Mouse (Mus musculus): Measurements from ENCODE around the gene Cd81.
A peak's percentile ranks its signal among the peaks of the same experiment; 100 is the strongest.

The Cd81 gene

DNA sequence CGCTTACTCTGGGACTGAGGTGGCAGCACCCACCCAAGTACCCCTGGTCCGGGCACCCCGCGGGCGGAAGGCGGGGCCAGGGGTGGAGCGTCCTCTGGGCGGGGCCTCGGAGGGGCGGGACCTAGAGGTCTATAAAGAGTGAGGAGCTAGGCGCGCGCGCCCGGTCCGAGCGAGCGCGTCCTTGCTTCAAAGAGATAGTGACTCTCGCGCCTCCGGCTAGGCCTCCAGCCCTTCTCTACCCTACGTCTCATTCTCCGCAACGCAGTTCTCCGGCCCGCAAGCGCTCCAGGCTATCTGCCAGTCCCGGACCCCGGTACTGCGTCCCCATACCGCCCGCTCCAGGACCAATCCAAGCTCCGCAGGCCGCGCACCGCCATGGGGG, at the start of gene Cd81:
TSS of gene Cd81 (plus strand) at position 114 of the 382 bp plus-strand sequence.
- peak; percentile 69 to 80 for DNase-seq (ENCODE audit: low spot score in 2 of 2)

DNA sequence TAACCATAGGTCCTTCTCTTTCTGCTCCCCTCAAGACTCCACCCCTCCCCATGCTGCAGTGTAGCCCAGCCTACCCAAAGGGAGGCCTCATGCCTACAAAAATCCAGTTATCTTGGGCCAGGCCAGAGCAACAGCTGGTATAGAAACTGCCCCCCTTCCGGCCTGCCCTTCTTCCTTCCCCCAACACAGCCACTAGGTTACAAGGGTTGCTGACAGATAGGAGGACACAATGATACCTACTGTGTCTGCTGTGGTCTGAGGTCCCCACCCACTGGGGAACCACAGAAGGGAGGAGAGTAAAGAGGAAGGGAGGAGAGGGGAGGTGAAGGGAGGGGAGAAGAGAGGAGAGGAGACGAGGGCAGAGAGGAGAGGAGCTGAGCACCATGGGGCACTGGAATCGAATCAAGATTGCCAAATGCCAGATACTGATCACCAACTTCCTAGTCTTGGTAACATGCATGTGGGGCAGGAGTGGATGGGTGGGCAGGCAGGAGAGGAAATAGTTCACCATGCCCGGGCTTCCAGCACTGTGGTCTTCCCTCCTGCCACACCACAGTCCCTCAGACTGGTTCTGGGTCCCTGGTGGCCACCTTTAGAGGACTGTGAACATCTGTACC, 47.7 kb upstream of the Cd81 start, which contains the start of gene Tspan32:
TSS of gene Tspan32 (plus strand) at position 320 of the 617 bp plus-strand sequence.
- DNase-seq (ENCODE audit: low spot score in 2 of 2), result no peak

DNA sequence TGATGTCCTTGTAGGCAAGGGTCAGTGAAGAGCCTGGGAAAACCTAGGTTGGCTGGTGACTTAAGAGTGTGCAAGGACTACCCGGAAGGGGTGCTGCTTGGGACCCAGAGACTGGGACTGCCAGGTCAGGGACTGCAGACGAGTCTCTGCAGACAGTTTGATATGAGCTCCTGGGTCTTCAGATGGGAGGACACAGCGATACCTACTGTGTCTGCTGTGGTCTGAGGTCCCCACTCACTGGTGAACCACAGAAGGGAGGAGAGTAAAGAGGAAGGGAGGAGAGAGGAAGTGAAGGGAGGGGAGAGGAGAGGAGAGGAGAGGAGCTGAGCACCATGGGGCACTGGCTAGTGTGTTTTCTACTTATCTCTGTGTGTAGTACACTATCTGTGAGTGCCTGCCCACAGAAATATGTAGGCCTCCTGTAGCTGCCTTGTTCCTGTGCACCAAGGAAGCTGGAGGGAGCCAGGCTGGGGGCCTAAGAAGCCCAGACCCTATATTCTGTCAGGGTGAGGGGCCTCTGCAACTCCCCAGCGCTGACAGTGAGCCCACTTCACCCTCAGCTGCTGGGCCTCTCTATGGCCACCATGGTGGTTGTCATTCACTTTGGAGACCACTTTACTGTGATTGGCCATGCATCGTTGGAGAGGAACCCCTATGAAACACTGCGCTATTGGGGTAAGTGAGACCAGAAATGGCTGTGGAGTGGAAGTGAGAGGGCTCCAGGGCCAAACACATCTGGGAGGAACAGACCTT, 47.0 kb upstream of the Cd81 start:
- no peak for DNase-seq (ENCODE audit: low spot score in 2 of 2)

DNA sequence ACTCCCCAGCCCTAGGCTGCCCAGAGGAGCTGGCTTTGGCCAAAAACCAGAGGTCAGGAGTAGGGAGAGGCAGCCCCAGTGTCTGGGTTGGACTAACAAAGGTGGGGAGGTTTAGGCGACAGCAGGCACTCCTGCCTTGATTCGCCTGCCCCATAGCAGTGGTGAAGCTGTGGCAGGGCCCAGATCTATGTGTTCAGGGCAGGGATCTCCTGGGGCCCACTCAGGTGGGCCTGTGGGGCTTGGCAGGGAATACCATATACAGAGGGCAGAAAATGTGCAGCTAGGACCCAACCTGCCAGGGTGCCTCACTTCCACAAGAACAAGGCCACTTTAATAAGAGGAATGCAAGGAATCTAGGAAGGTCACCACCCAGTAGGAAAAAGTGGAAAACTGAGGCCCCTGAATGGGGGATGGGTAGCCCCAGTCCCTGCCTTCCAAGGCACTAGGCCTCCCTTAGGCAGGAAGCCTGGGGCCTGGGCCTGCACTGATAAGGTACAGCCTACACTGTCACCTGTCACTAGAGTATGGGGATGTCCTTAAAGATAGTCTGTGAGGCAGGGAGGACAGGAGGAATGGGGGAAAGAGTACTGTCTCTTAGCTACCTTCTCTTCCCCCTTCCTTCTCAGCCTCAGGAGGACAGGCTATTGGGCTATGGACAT, 46.3 kb upstream of the Cd81 start:
- DNase-seq (ENCODE audit: low spot score in 2 of 2), result no peak

DNA sequence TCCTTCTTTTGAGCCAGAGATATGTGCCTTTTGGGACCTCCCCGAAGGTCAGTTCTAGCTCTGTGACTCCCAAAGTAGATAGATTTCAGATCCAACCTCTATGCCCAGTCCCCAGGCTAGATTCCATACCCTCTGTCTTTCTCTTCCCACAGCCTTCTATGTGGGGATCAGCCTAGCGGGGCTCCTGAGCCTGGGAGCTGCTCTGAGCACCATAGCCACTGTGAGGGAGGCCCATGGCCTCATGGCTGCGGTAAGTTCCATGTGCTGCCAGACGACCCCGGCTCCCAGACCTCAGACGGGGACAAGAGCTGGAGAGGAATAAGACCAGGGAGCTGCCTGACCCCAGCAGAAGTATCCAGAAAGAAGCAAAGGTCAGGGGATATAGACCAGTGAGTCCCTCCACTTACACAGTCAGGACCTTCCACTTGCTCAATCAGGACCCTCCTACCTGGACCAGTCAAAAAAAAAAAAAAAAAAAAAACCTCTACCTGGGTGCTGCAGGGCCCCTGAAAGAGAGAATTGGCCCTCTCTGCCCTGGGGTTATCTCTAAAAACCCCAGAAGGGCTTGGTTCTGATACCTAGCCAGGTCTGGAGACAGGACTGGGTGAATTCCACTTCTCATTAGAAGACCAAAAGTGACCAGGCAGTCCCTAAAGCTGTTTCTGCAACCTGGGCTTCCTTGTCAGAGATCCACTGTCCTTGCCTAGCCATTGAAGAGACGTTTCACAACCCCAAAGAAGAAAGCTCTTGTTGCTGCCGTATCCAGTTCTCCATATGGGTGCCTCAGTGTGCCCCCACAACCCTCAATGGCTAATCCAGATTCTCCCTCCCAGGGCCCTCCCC, 45.6 kb upstream of the Cd81 start:
- DNase-seq (ENCODE audit: low spot score in 2 of 2), result no peak

DNA sequence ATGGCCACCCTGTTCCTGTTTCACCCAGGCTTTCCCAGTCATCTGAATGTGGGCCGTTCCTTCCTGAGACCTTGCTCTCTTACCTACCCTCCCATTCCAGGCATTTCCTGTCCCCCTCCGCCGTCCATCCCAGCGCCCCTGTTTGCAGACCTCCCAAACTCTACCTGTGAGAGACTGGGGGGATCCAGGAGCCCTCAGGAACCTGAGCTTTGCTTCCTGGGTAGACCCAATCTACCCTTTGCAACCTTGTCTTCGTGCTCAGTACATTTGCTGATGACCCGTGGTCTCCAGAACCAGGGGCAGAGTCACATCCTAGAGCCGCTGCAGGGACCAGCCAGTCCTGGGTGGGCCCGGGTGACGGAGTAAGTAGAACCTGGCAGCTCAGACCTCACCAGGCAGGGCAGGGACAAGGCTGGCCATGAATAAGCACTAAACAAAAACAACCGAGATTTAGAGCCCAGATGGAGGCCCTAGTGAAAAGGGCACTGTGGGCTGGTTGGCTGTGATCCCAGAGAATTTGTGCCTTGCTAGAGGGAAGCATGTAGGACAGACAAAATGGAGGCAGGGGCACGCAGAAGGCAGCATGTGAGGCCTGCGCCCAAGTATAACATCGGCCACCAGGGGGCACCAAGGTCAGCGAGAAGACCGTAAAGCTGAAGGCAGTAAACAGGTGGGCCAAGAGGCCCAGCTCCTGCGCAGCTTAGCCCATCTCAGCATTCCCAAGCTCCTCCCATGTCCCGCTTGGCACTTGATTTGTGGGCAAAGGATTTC, 44.8 kb upstream of the Cd81 start:
- DNase-seq (ENCODE audit: low spot score in 2 of 2), result peak; percentile 85 to 91

DNA sequence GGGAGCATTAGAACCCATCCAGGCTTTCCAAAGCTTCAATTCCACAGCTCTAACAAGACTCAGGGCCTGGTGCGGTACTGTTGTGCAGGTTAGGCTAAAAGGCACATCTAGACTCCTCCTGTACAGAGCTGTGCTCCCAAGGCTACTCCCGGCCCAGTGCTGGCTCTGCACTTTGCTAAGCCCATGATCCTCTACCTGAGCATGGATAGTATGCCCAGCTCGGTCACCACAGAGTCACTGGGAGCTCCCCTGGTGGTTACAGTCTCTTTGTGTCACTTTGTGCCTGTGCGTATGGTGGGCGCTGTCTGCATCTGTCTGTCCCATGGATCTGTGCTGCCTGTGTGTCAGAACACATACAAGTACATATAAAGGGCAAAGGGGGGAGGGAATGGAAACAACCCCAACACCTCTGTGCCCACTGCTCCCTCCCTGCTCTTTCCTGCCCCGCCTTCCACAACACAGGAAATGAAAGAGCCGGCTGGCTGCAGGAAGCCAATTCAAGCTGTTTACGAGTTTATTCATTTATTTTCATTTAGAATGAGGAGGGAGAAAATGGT, 44.1 kb upstream of the Cd81 start:
- DNase-seq (ENCODE audit: low spot score in 2 of 2), result no peak

DNA sequence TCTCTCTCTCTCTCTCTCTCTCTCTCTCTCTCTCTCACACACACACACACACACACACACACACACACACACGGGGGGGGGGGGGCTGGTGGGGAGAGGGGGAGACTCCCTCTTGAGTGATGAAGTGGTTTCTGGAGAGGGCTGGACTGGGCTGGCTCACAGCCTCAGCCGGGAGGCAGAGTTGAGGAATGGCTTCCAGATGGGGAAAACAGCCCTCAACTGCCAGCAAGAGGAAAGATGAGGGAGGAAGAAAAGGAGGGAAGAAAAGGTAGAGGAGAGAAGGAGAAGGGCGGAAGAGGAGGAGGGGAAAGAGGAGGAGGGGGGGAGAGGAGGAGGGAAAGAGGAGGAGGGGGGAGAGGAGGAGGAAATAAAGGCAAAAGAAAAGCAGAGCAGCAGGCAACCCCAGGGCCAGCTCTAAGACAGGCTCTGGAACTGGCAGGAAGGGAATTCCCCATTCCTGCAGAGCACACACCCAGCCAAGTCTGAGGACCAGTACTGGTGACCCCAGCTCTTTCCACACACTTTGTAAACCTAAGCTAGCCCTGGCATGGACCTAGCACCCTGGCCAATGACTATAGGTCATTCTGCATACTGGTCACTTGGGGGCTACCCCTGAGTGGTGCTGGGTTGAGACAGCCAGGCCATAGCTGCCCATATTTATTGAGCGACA, 43.4 kb upstream of the Cd81 start:
- DNase-seq (ENCODE audit: low spot score in 2 of 2), result no peak

DNA sequence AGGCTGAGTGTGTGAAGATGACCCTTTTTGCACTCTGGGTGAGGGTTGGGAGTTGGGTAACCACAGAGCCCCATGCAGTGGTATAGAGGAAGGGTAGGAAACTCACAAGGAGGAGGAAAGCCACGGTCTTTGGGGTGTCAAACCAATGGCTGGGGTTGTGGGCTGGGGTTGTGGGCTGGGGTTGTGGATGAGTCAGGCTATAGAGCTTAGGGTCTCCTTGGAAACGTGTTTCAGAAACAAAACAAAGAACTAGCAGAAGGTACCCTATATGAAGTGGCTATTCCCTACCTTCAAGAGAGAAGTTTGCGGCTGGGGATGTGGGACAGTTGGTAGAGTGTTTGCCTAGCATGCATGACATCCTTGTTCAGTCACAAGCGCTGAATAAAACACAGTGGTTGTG, 42.5 kb upstream of the Cd81 start:
- DNase-seq (ENCODE audit: low spot score in 2 of 2), result no peak

DNA sequence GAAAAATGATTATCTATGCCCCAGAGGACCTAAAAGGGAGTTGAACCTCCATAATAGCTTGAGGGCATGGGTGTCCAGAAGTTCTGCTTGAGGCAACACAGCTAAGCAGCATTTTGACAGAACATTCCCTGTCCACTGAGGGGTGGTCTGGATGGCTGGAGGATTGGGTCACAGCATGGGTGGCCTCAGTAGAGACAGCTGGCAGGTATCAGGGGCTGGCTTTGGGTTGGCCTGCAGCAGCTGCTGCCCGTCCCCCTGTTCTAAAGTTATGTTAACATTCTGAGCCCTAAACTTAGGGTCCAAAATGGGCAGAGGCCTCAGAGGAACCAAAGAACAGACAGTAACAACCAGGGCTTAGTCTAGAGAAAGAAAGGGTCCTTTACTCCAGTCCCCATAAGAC, 41.3 kb upstream of the Cd81 start:
- no peak for DNase-seq (ENCODE audit: low spot score in 2 of 2)

DNA sequence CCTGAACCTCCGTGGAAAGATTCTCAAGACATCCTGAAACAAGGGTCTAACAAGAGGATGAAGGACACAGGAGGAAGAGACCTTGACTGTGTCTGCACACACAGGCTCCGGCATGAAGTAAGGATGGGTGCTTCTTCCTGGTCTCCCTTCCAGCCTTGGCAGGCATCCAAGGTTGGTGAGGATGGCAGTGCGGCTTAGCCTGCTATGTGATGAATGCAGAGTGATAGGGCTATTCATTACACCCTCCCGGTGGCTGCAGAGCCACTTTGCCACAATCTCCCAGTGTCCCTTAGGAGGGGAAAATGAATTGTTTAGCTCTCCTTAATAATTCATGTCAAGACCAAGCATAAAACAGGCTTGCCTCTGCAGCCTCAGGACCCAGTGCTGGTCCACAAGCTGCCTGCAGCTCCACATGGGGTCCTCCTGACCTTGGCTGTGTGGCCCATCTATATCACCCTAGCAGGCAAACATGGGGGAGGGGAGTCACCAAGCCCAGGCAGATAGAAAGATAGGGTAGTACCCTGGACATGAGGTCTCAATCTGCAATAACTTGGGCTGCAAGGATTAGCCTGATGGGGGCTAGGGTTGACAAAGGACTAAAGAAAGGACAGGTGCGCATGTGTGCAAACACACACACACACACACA, 40.2 kb upstream of the Cd81 start:
- no peak for DNase-seq (ENCODE audit: low spot score in 2 of 2)

DNA sequence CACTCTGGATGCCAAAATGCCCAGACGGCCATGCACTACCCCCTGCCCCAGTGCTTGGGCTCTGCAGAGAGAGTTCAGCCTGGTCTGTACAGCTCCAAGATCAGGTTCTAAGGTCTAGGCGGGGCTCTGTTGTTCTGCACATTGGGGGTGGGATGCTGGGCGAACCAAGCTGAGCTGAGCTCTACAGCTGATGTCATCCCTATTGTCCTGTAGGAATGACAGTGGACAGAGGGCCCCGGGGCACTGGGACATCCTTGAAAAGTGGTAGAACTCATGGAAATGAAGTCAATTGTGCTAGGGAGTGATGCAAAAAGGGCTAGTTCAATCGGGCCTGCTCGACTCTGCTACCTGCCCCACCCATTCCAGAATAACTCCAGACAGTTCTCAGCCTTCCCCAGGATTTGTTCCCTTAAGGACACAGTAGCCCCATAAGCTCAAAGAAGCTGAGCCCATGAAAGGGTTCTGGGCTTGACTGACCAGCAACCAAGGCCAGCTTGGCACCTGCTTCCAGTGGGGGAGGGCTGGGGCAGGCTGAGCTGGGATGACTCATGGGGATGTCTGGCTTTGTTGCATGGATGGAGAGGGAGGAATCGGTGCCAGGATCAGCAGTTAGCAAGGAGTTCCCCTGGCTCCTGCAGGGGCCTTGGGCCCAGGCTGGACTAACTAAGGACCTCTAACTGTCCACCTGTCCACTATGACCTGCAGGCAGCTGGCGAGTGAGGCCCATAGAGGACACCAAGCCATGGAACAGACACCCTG, 38.9 kb upstream of the Cd81 start:
- DNase-seq (ENCODE audit: low spot score in 2 of 2), result no peak

DNA sequence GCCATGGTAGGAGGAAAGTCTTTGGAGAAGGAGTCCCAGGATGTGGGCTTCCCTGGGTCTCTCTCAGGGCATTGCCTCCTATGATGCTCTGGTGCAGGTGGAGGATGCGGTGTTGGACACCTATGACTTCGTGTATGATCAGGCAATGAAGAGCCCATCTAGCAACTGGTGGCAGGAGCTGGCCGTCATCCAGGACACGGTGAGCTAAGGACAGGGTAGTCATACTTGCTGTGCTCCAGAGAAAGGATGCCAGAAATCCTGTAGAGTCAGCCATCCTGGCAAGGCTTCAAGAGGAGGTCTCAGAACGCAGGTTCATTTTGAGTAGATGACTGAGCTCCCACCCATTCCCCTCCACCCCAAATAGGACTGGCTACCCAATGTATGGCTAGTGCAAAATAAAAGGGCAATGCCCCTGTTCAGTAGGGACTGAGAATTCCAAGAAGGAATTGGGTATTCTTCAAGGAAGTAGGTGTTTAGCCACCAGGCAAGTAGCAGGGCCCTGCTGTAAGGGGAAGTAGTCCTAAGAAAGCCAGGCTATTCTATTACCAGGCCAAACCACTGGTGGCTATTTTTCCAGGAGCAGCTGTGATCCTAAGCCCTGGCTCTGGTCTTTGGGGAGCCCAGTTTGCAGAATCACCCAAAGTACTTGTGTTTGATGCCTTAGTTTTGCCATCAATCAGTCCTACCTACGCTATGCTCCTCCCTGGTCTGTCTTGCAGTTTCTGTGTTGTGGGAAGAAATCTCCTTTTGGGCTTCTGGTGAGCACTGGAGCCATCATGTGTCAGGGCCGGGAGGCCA, 37.5 kb upstream of the Cd81 start:
- DNase-seq (ENCODE audit: low spot score in 2 of 2), result no peak

DNA sequence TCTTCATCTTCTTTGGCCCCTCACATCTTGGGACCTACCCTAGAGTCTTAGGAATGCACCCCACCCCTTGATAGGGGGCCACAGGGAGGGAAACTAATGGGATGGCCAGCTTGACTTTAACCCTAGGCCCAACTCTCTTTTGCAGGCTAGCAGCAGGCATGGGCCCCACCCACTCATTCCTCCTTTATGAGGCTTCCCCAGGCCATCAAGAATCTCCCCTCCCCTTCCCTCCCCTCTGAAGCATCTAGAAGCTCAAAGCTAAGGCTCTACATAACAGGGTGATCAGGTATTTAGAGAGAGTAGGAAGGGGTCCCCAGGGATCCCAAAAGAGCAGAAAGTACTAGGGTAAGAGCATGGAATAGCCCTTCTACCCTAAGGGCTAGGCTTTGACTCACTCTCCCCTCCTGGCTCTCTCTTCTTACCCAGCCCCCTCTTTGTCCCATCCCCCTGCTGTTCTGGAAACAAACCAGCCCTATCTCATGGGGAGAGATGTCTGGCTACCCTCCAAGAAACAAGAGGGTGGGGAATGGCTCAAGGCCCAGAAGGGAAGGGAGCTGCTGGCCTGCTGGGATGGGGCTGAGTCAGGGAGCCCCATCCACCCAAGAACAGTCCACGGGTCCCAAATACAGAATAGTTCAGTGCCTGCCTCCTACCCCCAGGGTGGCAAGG, 36.6 kb upstream of the Cd81 start:
- peak in 1 of 2 experiments; percentile 54 for DNase-seq (ENCODE audit: low spot score in 2 of 2)

DNA sequence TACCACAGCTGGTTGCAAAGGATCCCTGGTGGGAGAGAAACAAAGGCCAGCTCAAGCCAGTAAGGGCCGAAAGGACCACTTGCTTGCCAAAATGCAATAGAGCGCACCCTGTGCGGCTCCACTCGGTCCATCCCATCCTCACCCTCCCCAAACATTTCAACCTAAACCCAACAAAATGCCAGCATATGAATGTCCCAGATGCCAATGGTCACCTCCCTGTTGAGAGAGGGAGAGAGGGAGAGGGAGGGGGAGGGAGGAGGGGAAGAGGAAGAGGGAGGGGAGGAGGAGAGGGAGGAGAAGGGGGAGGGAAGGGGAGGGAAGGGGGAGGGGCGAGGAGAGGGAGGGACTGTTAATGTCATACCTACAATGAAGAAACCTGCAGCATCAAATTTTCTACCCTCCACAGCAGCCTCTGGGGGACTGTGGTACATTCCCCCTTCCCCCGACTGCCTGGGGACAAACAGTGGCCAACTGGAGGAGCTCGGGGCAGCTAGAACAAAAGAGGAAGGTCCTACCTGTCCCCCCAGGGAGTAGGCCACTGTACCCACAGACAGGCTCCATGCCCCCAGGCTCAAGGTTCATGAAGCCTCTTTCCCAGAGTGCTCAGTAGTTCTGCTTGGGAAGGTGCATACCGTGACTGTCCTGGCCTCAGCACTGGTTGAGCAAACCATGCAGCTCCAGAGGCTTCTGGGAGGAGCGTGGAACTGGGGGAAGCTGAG, 36.0 kb upstream of the Cd81 start:
- no peak for DNase-seq (ENCODE audit: low spot score in 2 of 2)

DNA sequence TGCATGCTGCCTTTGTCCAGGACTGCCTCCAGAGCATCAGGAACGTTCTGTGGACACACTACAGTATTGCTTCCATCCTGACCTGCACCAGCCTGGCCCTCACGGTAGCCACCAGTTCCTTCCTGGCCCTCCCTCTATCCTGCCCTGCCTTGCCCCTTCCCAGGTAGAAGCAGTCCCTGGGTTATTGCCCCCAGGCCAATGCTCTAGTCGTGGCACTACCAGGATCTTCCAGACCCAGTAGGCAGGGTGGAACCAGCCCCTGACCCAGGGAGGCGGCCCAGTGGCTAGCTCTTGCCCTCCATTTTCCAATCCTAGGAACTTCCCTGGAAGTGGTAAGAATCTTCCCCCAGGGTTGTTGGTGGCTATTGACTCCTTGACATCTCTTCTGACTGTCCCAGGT, 35.4 kb upstream of the Cd81 start:
- DNase-seq (ENCODE audit: low spot score in 2 of 2), result no peak

DNA sequence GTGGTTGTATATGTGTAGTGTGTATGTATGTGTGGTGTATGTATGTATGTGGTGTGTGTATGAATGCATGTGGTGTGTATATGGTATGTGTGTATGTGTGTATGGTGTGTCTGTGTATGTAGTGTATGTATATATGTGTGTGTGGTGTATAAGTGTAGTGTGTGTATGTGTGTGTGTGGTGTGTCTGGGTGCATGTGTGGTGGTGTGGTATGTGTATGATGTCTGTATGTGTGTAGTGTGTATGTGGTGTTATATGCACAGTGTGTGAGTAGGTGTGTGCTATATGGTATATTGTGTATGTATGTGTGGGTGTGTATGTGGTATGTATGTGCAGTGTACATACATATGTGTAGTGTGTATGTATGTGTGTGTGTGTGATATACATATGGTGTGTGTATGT, 32.5 kb upstream of the Cd81 start:
- no peak for DNase-seq (ENCODE audit: low spot score in 2 of 2)
